ENCODE assay signal across 15 mouse cellular contexts in the genomic region with DNA sequence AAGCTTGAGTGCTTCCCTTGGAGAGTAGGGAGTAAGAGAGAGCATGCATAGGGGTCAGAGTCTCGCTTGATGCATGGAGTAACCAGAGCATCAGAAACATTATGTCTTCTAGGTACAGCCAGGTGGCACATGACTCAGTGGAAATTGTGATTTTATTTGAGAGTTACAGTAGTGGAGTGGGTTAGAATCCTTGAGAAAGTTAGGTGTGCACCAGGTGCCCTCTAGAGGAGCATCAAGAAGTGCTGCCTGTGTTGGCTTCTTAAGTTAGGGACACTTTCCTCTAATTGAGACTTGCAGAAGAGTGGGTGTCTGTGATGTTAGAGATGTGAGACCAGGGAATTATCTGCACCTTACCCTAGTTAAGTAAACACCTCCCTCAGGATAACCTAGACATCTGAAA. TPM values are rescaled to one million over a fixed set of nuclear protein-coding genes. Genes with fewer than 3 reads are reported as not detected.
A peak's percentile ranks its signal among the peaks of the same experiment; 100 is the strongest.
DNase-seq lines count a peak whose midpoint lies in the region; ATAC-seq and TF ChIP-seq lines count a peak whose summit lies in the region.
"Had no signal": no experiment of that assay in that cellular context is flagged by ENCODE, and none has a peak within 500 bp of the region (broad histone marks: within the 10 kb centered on the region; RNA-seq: fewer than 3 reads in every experiment).

No protein-coding gene starts in this region.

- no peak overlapping the region for H3K27ac ChIP-seq in forebrain, postnatal 0 days (ENCODE audit: low read depth, low read length)
- H3K27ac ChIP-seq in forebrain, embryonic 16.5 days (ENCODE audit: low read length) = no peak overlapping the region
- H3K27ac ChIP-seq in liver, postnatal 0 days (ENCODE audit: low read depth) = no peak overlapping the region
- H3K27ac ChIP-seq in liver, embryonic 11.5 days (ENCODE audit: low read depth, low read length) = no peak overlapping the region
- H3K27ac ChIP-seq in CH12.LX (ENCODE audit: insufficient read depth, low read depth) = no peak overlapping the region
- H3K27ac ChIP-seq: forebrain, embryonic 13.5 days; midbrain, embryonic 10.5 days had no signal

- H3K9ac ChIP-seq in forebrain, postnatal 0 days = no peak overlapping the region
- H3K9ac ChIP-seq in forebrain, embryonic 16.5 days (replicated peaks; ENCODE audit: low read depth, low read length) = no peak overlapping the region
- H3K9ac ChIP-seq in liver, postnatal 0 days (replicated peaks) = no peak overlapping the region
- H3K9ac ChIP-seq in liver, embryonic 11.5 days (ENCODE audit: low read depth, low read length) = no peak overlapping the region
- no peak overlapping the region for H3K9ac ChIP-seq in CH12.LX (ENCODE audit: insufficient read depth, low read depth)
- H3K9ac ChIP-seq: forebrain, embryonic 13.5 days had no signal

- H3K79me2 ChIP-seq in CH12.LX (replicated peaks; ENCODE audit: control insufficient read depth, extremely low read depth, insufficient read depth, poor library complexity, severe bottlenecking) = peaks cover 5% of the 10 kb centered on the region; the same call in 1 of the 2 replicates

- no peak overlapping the region for H3K4me2 ChIP-seq in forebrain, postnatal 0 days (ENCODE audit: low read depth)
- no peak overlapping the region for H3K4me2 ChIP-seq in forebrain, embryonic 16.5 days (ENCODE audit: low read length)
- no peak overlapping the region for H3K4me2 ChIP-seq in liver, postnatal 0 days (ENCODE audit: low read depth, low read length)
- H3K4me2 ChIP-seq in liver, embryonic 11.5 days = no peak overlapping the region
- no peak overlapping the region for H3K4me2 ChIP-seq in CH12.LX (ENCODE audit: insufficient read depth, low read depth, poor library complexity, severe bottlenecking)
- H3K4me2 ChIP-seq: forebrain, embryonic 13.5 days had no signal

- no peaks in the 10 kb centered on the region for H3K4me1 ChIP-seq in forebrain, postnatal 0 days (ENCODE audit: insufficient read depth)
- no peaks in the 10 kb centered on the region for H3K4me1 ChIP-seq in forebrain, embryonic 16.5 days (replicated peaks; ENCODE audit: control insufficient read depth, insufficient read depth, low read length)
- no peaks in the 10 kb centered on the region for H3K4me1 ChIP-seq in liver, postnatal 0 days (ENCODE audit: insufficient read depth)
- H3K4me1 ChIP-seq in liver, embryonic 11.5 days (replicated peaks; ENCODE audit: control insufficient read depth, insufficient read depth, low read length) = no peaks in the 10 kb centered on the region
- H3K4me1 ChIP-seq in CH12.LX (ENCODE audit: control insufficient read depth in 1 of 2, insufficient read depth in 2 of 2) = no peaks in the 10 kb centered on the region
- H3K4me1 ChIP-seq: forebrain, embryonic 13.5 days; midbrain, embryonic 10.5 days had no signal

- no peak for DNase-seq in forebrain, postnatal 0 days
- no peak for DNase-seq in liver, postnatal 0 days
- no peak for DNase-seq in liver, embryonic 11.5 days (ENCODE audit: low spot score)
- peak; percentile 33 for DNase-seq in CH12.LX (ENCODE audit: extremely low read depth)
- DNase-seq in induced T-regulatory cell, adult 2 months (ENCODE audit: low read depth) = peak; percentile 45
- no peak for DNase-seq in testis, postnatal 14 days (ENCODE audit: low spot score)
- DNase-seq in kidney, postnatal 25 days = no peak
- DNase-seq: cerebellum, adult 11 months; gastrocnemius, postnatal 36 days; kidney, adult 9 months; lung, adult 18-20 months; thymus, postnatal 14 days had no signal

- H3K4me3 ChIP-seq in forebrain, postnatal 0 days (ENCODE audit: low read depth, low read length) = no peak overlapping the region
- H3K4me3 ChIP-seq in forebrain, embryonic 16.5 days (replicated peaks; ENCODE audit: low read length) = no peak overlapping the region
- no peak overlapping the region for H3K4me3 ChIP-seq in liver, postnatal 0 days (ENCODE audit: low read depth, low read length)
- no peak overlapping the region for H3K4me3 ChIP-seq in liver, embryonic 11.5 days (ENCODE audit: low read depth, low read length)
- H3K4me3 ChIP-seq in CH12.LX (replicated peaks in 1 of 3; ENCODE audit: low read depth in 2 of 3, low read length in 2 of 3, poor library complexity in 1 of 3) = no peak overlapping the region
- H3K4me3 ChIP-seq: forebrain, embryonic 13.5 days; midbrain, embryonic 10.5 days had no signal

- TF ChIP-seq EP300 in liver, postnatal 0 days (IDR thresholded peaks at IDR 0.05; ENCODE audit: low read depth) = no peak
- no peak for TF ChIP-seq EP300 in CH12.LX (IDR thresholded peaks at IDR 0.05; ENCODE audit: low read length)

- ATAC-seq in forebrain, postnatal 0 days = no peak; the same call in 1 of the 2 replicates
- ATAC-seq in forebrain, embryonic 16.5 days = no peak
- ATAC-seq in liver, postnatal 0 days = no peak
- no peak for ATAC-seq in liver, embryonic 11.5 days (replicated peaks; ENCODE audit: low FRiP score)
- ATAC-seq: forebrain, embryonic 13.5 days had no signal

- TF ChIP-seq CTCF in forebrain, postnatal 0 days (IDR thresholded peaks at IDR 0.05; ENCODE audit: low read depth) = peak; percentile 44; the same call in 1 of the 2 replicates
- TF ChIP-seq CTCF in liver, postnatal 0 days (IDR thresholded peaks at IDR 0.05; ENCODE audit: low read depth) = peak; percentile 42
- peak in 1 of 2 experiments; percentile 61; a peak in 2 of 4 replicates for TF ChIP-seq CTCF in CH12.LX (conservative IDR thresholded peaks at IDR 0.05 in 1 of 2, IDR thresholded peaks at IDR 0.05 in 1 of 2; ENCODE audit: low read depth in 2 of 2, low read length in 2 of 2)

- WGBS in forebrain, postnatal 0 days = 94% methylated on average over 1 of the region's 1 CpGs
- 92% methylated on average over 1 of the region's 1 CpGs for WGBS in forebrain, embryonic 16.5 days
- WGBS in liver, postnatal 0 days (ENCODE audit: insufficient replicate concordance) = 89% methylated on average over 1 of the region's 1 CpGs
- WGBS in liver, embryonic 11.5 days = 83% methylated on average over 1 of the region's 1 CpGs

- H3K36me3 ChIP-seq in forebrain, postnatal 0 days (ENCODE audit: insufficient read depth) = peaks cover 3% of the 10 kb centered on the region; the same call in 1 of the 2 replicates
- H3K36me3 ChIP-seq in forebrain, embryonic 16.5 days (ENCODE audit: control insufficient read depth, insufficient read depth) = no peaks in the 10 kb centered on the region
- H3K36me3 ChIP-seq in liver, postnatal 0 days (replicated peaks; ENCODE audit: insufficient read depth, low read length) = peaks cover 10% of the 10 kb centered on the region; the same call in 1 of the 2 replicates
- peaks cover 5% of the 10 kb centered on the region for H3K36me3 ChIP-seq in liver, embryonic 11.5 days (ENCODE audit: control insufficient read depth, insufficient read depth, low read length)
- H3K36me3 ChIP-seq in CH12.LX (replicated peaks in 1 of 2; ENCODE audit: control insufficient read depth in 1 of 2, insufficient read depth in 1 of 2, low read length in 1 of 2) = peaks cover 22 to 78% of the 10 kb centered on the region in 2 experiments

- TF ChIP-seq POLR2A in CH12.LX (IDR thresholded peaks at IDR 0.05; ENCODE audit: low read depth, low read length) = no peak

- in situ Hi-C loops in CH12.LX (cut with MboI; ENCODE audit: low pct_ligation_motif_present, low pct_unique_long_range_greater_than_20kb, low sequenced_read_pairs) = no loop called here

- H3K9me3 ChIP-seq in forebrain, postnatal 0 days (ENCODE audit: low read length) = no peaks in the 10 kb centered on the region
- no peaks in the 10 kb centered on the region for H3K9me3 ChIP-seq in forebrain, embryonic 16.5 days (ENCODE audit: control insufficient read depth, low read length)
- H3K9me3 ChIP-seq in liver, postnatal 0 days (ENCODE audit: low read length) = no peaks in the 10 kb centered on the region
- no peaks in the 10 kb centered on the region for H3K9me3 ChIP-seq in liver, embryonic 11.5 days (ENCODE audit: control insufficient read depth, low read length)
- no peaks in the 10 kb centered on the region for H3K9me3 ChIP-seq in CH12.LX (replicated peaks; ENCODE audit: low read length)
- H3K9me3 ChIP-seq: forebrain, embryonic 13.5 days; midbrain, embryonic 10.5 days had no signal

- no peaks in the 10 kb centered on the region for H3K27me3 ChIP-seq in forebrain, postnatal 0 days (ENCODE audit: insufficient read depth, low read length)
- H3K27me3 ChIP-seq in forebrain, embryonic 16.5 days (replicated peaks; ENCODE audit: control insufficient read depth, insufficient read depth, low read length) = no peaks in the 10 kb centered on the region
- no peaks in the 10 kb centered on the region for H3K27me3 ChIP-seq in liver, postnatal 0 days (ENCODE audit: insufficient read depth, low read length)
- H3K27me3 ChIP-seq in liver, embryonic 11.5 days (replicated peaks; ENCODE audit: control insufficient read depth, insufficient read depth, low read length) = no peaks in the 10 kb centered on the region
- H3K27me3 ChIP-seq in CH12.LX (replicated peaks) = no peaks in the 10 kb centered on the region
- H3K27me3 ChIP-seq: forebrain, embryonic 13.5 days had no signal

- dilution Hi-C loops in CH12.LX (cut with MboI; ENCODE audit: extremely low pct_ligation_motif_present, extremely low pct_unique_long_range_greater_than_20kb, low sequenced_read_pairs) = no loop called here

- peak; percentile 44 for TF ChIP-seq RAD21 in CH12.LX (IDR thresholded peaks at IDR 0.05; ENCODE audit: low read depth, low read length)

RNA-seq across cellular contexts. Expression of a gene that starts 11.9 kb away (rescaled TPM):
- 21.8 and 24.7 TPM in 2 replicates for total RNA-seq in forebrain, postnatal 0 days (2014; rRNA removed)
- polyA plus RNA-seq in forebrain, postnatal 0 days (2015; fragmentation: Nextera tagmentation; extraction: Ambion mirVana) = 54.1 and 59.9 TPM in 2 replicates
- 42.1 and 42.2 TPM in 2 replicates for polyA plus RNA-seq in forebrain, embryonic 16.5 days (2015; fragmentation: Nextera tagmentation; extraction: Ambion mirVana)
- polyA plus RNA-seq in liver, postnatal 0 days (2015; fragmentation: Nextera tagmentation; extraction: Ambion mirVana) = 18.4 and 18.5 TPM in 2 replicates
- 69.9 and 80.4 TPM in 2 replicates for polyA plus RNA-seq in liver, embryonic 11.5 days (2014; fragmentation: Nextera tagmentation; extraction: Ambion mirVana)
- 49.9 and 62.2 TPM in 2 replicates for total RNA-seq in CH12.LX (2012; rRNA removed)
- 88.7 and 96.2 TPM in 2 replicates for total RNA-seq in CH12.LX (2014; rRNA removed)
- polyA plus RNA-seq in CH12.LX (2012; ENCODE audit: insufficient read length, low read depth) = 83.3 and 84.9 TPM in 2 replicates

RNA-seq across cellular contexts. Expression of a gene that starts 36.0 kb away (rescaled TPM):
- 45.4 and 53.2 TPM in 2 replicates for total RNA-seq in forebrain, postnatal 0 days (2014; rRNA removed)
- 19.6 and 22.9 TPM in 2 replicates for polyA plus RNA-seq in forebrain, postnatal 0 days (2015; fragmentation: Nextera tagmentation; extraction: Ambion mirVana)
- 27.4 and 27.7 TPM in 2 replicates for polyA plus RNA-seq in forebrain, embryonic 16.5 days (2015; fragmentation: Nextera tagmentation; extraction: Ambion mirVana)
- 4.7 and 5.2 TPM in 2 replicates for polyA plus RNA-seq in liver, postnatal 0 days (2015; fragmentation: Nextera tagmentation; extraction: Ambion mirVana)
- 10.8 and 12.0 TPM in 2 replicates for polyA plus RNA-seq in liver, embryonic 11.5 days (2014; fragmentation: Nextera tagmentation; extraction: Ambion mirVana)
- total RNA-seq in CH12.LX (2012; rRNA removed) (8.1 and 8.6 TPM in 2 replicates), CH12.LX (2014; rRNA removed) (6.2 and 6.6 TPM in 2 replicates)
- polyA plus RNA-seq in CH12.LX (2012; ENCODE audit: insufficient read length, low read depth) = 7.2 and 7.8 TPM in 2 replicates

RNA-seq across cellular contexts. Expression of a gene that starts 36.9 kb away (rescaled TPM):
- 33.1 and 33.4 TPM in 2 replicates for total RNA-seq in forebrain, postnatal 0 days (2014; rRNA removed)
- polyA plus RNA-seq in forebrain, postnatal 0 days (2015; fragmentation: Nextera tagmentation; extraction: Ambion mirVana) = 43.3 and 44.1 TPM in 2 replicates
- 59.1 and 63.4 TPM in 2 replicates for polyA plus RNA-seq in forebrain, embryonic 16.5 days (2015; fragmentation: Nextera tagmentation; extraction: Ambion mirVana)
- polyA plus RNA-seq in liver, postnatal 0 days (2015; fragmentation: Nextera tagmentation; extraction: Ambion mirVana) = 245 and 255 TPM in 2 replicates
- 344 and 350 TPM in 2 replicates for polyA plus RNA-seq in liver, embryonic 11.5 days (2014; fragmentation: Nextera tagmentation; extraction: Ambion mirVana)
- total RNA-seq in CH12.LX (2012; rRNA removed) (62.1 and 66.4 TPM in 2 replicates), CH12.LX (2014; rRNA removed) (81.0 and 82.1 TPM in 2 replicates)
- polyA plus RNA-seq in CH12.LX (2012; ENCODE audit: insufficient read length, low read depth) = 53.1 and 57.7 TPM in 2 replicates

Comparison
In these comparisons a context has a peak if more than half of its experiments do, and no peak if none do; other contexts are left out.
1. DNase-seq: peak in CH12.LX (single experiment) and induced T-regulatory cell, adult 2 months (single experiment); none in forebrain, postnatal 0 days (single experiment), liver, postnatal 0 days (single experiment), liver, embryonic 11.5 days (single experiment), testis, postnatal 14 days (single experiment) and kidney, postnatal 25 days (0 of 2).